Mouse (Mus musculus) kidney, embryonic 16.5 days (tissue): ENCODE data around the gene Cpsf4l. TPM values are rescaled to one million over a fixed set of nuclear protein-coding genes. Genes with fewer than 3 reads are reported as not detected.

Experiments used
- ATAC-seq: fragments of 200-750 bp; cut with Nextera tagmentation; 2 replicates; pipeline ENCODE4 v1.8.0; 2017; ENCODE audit warnings: moderate TSS enrichment; ENCODE audit not compliant: low FRiP score, low TSS enrichment
- H3K27ac ChIP-seq: fragments of 300-500 bp; sonication (generic); 2 replicates; pipeline ENCODE4 v1.5.1; 2014; ENCODE audit warnings: low read length
- H3K27me3 ChIP-seq: fragments of 300-500 bp; sonication (generic); 2 replicates; pipeline ENCODE4 v1.6.1; 2014; ENCODE audit warnings: low read length, control low read depth, mixed read lengths; ENCODE audit not compliant: insufficient read depth
- H3K36me3 ChIP-seq: fragments of 300-500 bp; sonication (generic); 2 replicates; pipeline ENCODE4 v1.6.1; 2014; ENCODE audit warnings: low read length, control low read depth, mixed read lengths; ENCODE audit not compliant: insufficient read depth
- H3K4me1 ChIP-seq: fragments of 300-500 bp; sonication (generic); 2 replicates; pipeline ENCODE4 v1.6.1; 2014; ENCODE audit warnings: low read length, control low read depth, mixed read lengths; ENCODE audit not compliant: insufficient read depth
- H3K4me2 ChIP-seq: fragments of 300-500 bp; sonication (generic); replicated peaks from 2 replicates; pipeline ENCODE4 v1.6.1; 2014; ENCODE audit warnings: low read depth, low read length
- H3K4me3 ChIP-seq: fragments of 300-500 bp; sonication (generic); 2 replicates; pipeline ENCODE4 v1.5.1; 2014; ENCODE audit warnings: mild to moderate bottlenecking, low read length
- H3K9ac ChIP-seq: fragments of 300-500 bp; sonication (generic); replicated peaks from 2 replicates; pipeline ENCODE4 v1.6.1; 2014; ENCODE audit warnings: low read length
- H3K9me3 ChIP-seq: fragments of 300-500 bp; sonication (generic); 2 replicates; pipeline ENCODE4 v1.6.1; 2016; ENCODE audit warnings: low read length, control low read depth
- whole genome bisulfite sequencing: fragments of 180-500 bp; shearing (Covaris S2); extraction: QIAGEN DNeasy Blood & Tissue Kit; methylation state at CpG from one replicate; pipeline ENCODE4 v1.1.7; 2014; 5-methylcytosine and 5-hydroxymethylcytosine counted together
- polyA plus RNA-seq: library from polyadenylated mRNA; unstranded; fragments of >200 nt; fragmentation: Nextera tagmentation; extraction: Ambion mirVana; gene quantifications from 2 replicates; pipeline ENCODE4 v1.2.1, GENCODE M21; 2015

Cpsf4l gene
- polyA plus RNA-seq, 1 experiment from 2014 or later: 1.3 TPM

GRCm38 (mm10) chr11:113726994-113727888 lies 17.4 kb upstream of the Cpsf4l start:
- WGBS: 53% methylated on average over 14 of the region's 14 CpGs
- ATAC-seq: no peak
- no peak overlapping the region; the same call in 1 of the 2 replicates for H3K9ac ChIP-seq
- no peaks in the 10 kb centered on the region for H3K9me3 ChIP-seq
- H3K4me1 ChIP-seq: peaks cover 76% of the 10 kb centered on the region
- peak overlapping the region; percentile 74 for H3K27ac ChIP-seq
- no peaks in the 10 kb centered on the region for H3K27me3 ChIP-seq
- H3K4me3 ChIP-seq: no peak overlapping the region
- H3K4me2 ChIP-seq: no peak overlapping the region
- H3K36me3 ChIP-seq: peaks cover 33% of the 10 kb centered on the region

GRCm38 (mm10) chr11:113725235-113726048 lies 15.6 kb upstream of the Cpsf4l start:
- H3K4me3 ChIP-seq: no peak overlapping the region
- no peaks in the 10 kb centered on the region for H3K27me3 ChIP-seq
- peaks cover 33% of the 10 kb centered on the region for H3K36me3 ChIP-seq
- no peak overlapping the region for H3K4me2 ChIP-seq
- peak; percentile 47 for ATAC-seq
- peak overlapping the region; percentile 76 for H3K27ac ChIP-seq
- 52% methylated on average over 4 of the region's 4 CpGs for WGBS
- H3K9ac ChIP-seq: no peak overlapping the region
- H3K9me3 ChIP-seq: no peaks in the 10 kb centered on the region
- peaks cover 60% of the 10 kb centered on the region for H3K4me1 ChIP-seq

GRCm38 (mm10) chr11:113722405-113723090 lies 12.7 kb upstream of the Cpsf4l start:
- WGBS: 58% methylated on average over 14 of the region's 14 CpGs
- no peak for ATAC-seq
- Histone ChIP-seq H3K27ac (no peak overlapping the region), H3K9me3 (no peaks in the 10 kb centered on the region), H3K4me1 (peaks cover 31% of the 10 kb centered on the region), H3K4me3 (no peak overlapping the region), H3K4me2 (no peak overlapping the region), H3K27me3 (no peaks in the 10 kb centered on the region), H3K9ac (no peak overlapping the region), H3K36me3 (peaks cover 16% of the 10 kb centered on the region; the same call in 1 of the 2 replicates)

- Histone ChIP-seq H3K36me3 (no peaks in the 10 kb centered on the region), H3K4me2 (no peak overlapping the region), H3K4me3 (no peak overlapping the region), H3K4me1 (peaks cover 6% of the 10 kb centered on the region), H3K27ac (no peak overlapping the region), H3K9me3 (no peaks in the 10 kb centered on the region), H3K9ac (no peak overlapping the region), H3K27me3 (no peaks in the 10 kb centered on the region)
- WGBS: 35% methylated on average over 16 of the region's 16 CpGs
- ATAC-seq: no peak
These were observed 8.1 kb upstream of the Cpsf4l start for GRCm38 (mm10) chr11:113717767-113718424.

GRCm38 (mm10) chr11:113716132-113716531 lies 6.3 kb upstream of the Cpsf4l start:
- Histone ChIP-seq H3K27ac (no peak overlapping the region), H3K9me3 (no peaks in the 10 kb centered on the region), H3K36me3 (no peaks in the 10 kb centered on the region), H3K9ac (no peak overlapping the region), H3K27me3 (no peaks in the 10 kb centered on the region), H3K4me3 (no peak overlapping the region), H3K4me2 (no peak overlapping the region), H3K4me1 (no peaks in the 10 kb centered on the region)
- no peak for ATAC-seq
- WGBS: 96% methylated on average over 2 of the region's 2 CpGs

GRCm38 (mm10) chr11:113715078-113715674 lies 5.4 kb upstream of the Cpsf4l start:
- Histone ChIP-seq H3K27me3 (no peaks in the 10 kb centered on the region), H3K27ac (no peak overlapping the region), H3K9ac (no peak overlapping the region), H3K36me3 (no peaks in the 10 kb centered on the region), H3K4me2 (no peak overlapping the region), H3K9me3 (no peaks in the 10 kb centered on the region), H3K4me1 (peaks cover 9% of the 10 kb centered on the region), H3K4me3 (no peak overlapping the region)
- 72% methylated on average over 7 of the region's 7 CpGs for WGBS
- ATAC-seq: no peak

GRCm38 (mm10) chr11:113711061-113711460 lies 1.2 kb upstream of the Cpsf4l start:
- Histone ChIP-seq H3K4me1 (peaks cover 26% of the 10 kb centered on the region), H3K27me3 (peaks cover 2% of the 10 kb centered on the region; the same call in 1 of the 2 replicates), H3K27ac (0 out of 2 replicates have a peak overlapping the region, but pooled peaks have one; percentile 87), H3K9ac (no peak overlapping the region), H3K4me3 (no peak overlapping the region), H3K9me3 (no peaks in the 10 kb centered on the region), H3K4me2 (no peak overlapping the region), H3K36me3 (no peaks in the 10 kb centered on the region)
- 67% methylated on average over 1 of the region's 1 CpGs for WGBS
- no peak for ATAC-seq

GRCm38 (mm10) chr11:113710257-113710777 lies 500 bp upstream of the Cpsf4l start:
- Histone ChIP-seq H3K9ac (peak overlapping the region; percentile 59), H3K27ac (peak overlapping the region; percentile 87), H3K9me3 (no peaks in the 10 kb centered on the region), H3K4me1 (peaks cover 26% of the 10 kb centered on the region), H3K27me3 (peaks cover 2% of the 10 kb centered on the region; the same call in 1 of the 2 replicates), H3K4me3 (no peak overlapping the region), H3K36me3 (no peaks in the 10 kb centered on the region), H3K4me2 (0 out of 2 replicates have a peak overlapping the region, but pooled peaks have one; percentile 6)
- WGBS: 11% methylated on average over 10 of the region's 10 CpGs
- 0 out of 2 replicates have a peak, but pooled peaks have one; percentile 20 for ATAC-seq
